Mouse (Mus musculus) liver (tissue): ENCODE measurements at regions not wholly inside any gene's neighbourhood (a gene's known extent, or its start where the extent isn't known, plus 50 kb on each side); places are given as distances from the start of the nearest gene placed in this dataset.
A peak's percentile ranks its signal among the peaks of the same experiment; 100 is the strongest.

Source experiments
- DNase-seq: peaks from one replicate; pipeline ENCODE4 v3.0.0-alpha.2; 2020; ENCODE audit warnings: mixed read lengths

DNA sequence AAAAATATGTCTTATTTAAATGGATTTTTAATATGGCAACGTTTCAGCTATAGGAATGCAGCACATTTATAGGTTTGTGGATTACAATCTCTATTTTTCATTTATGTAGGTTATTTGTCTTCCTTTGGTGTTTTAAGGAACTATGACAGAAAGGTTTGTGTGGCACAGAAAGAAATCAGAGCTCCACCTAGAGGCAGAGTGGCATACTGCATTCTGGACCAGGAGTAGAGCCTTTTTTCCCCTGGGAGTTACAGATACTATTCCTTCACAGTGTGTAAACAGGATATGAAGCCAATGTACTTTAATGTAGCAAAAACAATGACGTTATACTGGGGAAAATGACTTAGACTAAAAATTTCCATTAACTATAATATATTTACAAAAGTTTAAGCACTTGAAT lies 94.9 kb upstream of the St8sia4 start:
- peak; percentile 51 for DNase-seq

DNA sequence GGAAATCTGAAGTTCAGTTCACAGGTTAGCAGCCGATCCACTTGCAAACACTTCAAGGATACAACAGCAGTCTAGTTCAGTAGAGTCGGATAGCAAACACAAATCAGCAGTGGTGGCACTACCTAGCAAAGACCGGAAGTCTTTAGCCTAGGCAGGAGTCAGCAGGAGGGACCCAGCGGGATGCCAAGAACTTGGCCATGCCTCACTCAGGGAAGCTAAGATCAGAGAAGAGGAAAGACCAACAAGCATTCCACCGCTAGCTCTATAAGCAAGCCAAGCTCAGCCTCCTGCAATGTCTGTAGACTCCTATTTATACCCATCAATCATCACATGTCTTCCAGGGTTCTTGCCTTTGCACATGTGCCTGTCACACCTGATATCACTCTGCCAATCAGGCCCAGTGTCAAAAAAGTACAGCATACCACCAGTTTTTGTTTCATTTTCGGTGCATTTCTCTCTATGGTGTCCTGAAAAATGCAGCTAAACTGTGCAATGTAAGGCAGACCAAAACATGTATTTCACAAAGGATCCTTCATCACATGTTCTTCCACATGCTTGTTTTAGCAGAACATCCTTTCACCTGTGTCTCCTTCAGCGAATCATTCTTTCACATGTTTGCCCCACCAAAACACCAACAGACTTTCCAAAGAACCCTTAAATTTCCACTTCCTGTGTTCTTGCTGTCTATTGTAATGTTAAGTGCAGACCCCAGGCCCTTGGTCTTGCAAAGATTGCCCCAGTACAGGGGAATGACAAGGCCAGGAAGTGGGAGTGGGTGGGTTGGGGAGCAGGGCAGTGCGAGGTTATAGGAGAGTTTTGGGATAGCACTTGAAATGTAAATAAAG lies 86.9 kb upstream of the St8sia4 start:
- no peak for DNase-seq

DNA sequence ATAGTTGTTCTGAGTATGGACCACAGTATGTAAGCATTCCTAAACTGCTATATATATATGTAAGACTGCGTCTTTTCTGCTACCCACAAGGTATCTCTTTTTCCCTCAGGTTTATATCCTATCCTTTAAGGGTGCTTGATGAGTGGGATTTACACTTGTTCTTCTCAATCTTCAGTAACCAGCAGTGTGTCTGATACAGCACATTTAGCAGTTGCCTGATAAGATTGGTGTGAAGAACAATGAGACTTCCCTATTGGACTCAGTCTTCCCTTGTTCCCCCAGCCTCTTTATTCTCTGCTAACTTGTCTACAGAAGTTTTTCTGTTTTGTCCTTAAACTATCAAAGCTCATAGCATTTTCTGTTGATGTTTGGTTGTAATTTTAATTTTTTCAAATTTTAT lies 86.1 kb upstream of the St8sia4 start:
- no peak for DNase-seq

DNA sequence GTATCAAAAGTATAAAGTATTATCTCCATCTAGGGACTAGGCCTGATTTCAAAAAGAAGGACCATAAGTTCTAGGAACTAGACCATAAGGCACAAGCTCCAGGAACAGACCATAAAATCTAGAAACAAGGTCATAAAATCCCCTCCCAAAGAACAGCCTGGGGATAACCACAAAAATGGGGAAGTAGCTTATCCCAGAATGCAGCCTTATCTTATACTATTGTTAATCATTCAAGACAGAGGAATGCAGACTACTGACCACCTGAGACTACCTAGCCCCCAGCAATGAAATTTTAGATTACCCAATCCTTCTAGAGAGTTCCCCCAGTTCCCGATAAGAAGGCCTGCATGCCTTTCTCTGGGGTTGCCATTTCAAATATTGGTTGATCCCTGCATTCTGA lies 81.6 kb upstream of the St8sia4 start:
- DNase-seq, result no peak

DNA sequence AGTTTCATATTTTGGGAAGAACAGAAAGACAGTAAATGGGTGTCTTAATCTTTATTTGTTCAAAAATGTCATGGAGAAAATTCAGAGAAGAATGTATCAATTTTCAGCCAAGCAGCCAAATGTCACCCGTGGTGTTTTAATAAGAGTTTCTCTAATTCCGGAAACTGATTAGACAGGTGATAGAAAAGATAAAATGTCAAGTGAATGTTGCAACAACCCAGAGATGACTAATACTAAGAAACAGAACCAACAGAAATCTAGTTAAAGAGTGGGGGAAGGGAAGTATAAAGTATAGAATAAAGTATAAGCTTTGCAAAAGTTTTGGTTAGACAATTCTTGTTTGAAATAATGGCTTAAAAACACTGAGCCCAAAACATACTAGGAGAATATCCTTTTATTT lies 79.9 kb upstream of the St8sia4 start:
- no peak for DNase-seq

DNA sequence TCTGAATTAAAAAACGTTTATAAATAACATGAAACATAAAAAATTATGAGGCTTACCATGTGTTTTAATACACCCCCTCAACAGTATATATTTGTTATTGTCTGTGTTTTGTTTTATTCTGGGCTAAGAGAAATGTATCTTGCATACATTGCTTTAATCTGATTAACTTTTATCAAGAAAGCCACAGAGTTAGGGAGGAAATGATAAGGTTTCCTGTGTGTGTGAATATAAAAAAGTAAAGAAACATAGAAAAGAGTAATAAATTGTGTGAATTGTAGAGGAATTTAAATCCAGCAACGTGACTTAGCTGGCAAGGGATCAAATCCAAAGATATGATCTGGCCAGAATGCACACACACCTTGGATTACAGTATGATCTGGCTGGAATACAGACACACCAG lies 77.1 kb upstream of the St8sia4 start:
- DNase-seq, result no peak

DNA sequence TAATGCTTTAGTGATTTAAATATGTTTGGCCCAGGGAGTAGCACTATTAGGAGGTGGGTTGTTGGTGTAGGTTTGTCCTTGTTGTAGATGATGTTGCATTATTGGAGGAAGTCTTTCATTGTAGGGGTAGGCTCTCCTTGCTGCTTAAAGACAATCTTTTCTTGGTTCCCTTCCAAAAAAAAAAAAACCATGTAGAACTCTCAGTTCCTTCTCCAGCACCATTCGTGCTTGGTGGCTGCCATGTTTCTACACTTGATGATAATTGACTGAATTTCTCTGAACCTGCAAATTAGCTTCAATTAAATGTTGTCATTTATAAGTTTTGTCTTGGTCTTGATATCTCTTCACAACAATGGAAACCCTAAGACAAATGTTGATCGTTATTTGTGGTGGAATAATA lies 76.0 kb upstream of the St8sia4 start:
- no peak for DNase-seq

DNA sequence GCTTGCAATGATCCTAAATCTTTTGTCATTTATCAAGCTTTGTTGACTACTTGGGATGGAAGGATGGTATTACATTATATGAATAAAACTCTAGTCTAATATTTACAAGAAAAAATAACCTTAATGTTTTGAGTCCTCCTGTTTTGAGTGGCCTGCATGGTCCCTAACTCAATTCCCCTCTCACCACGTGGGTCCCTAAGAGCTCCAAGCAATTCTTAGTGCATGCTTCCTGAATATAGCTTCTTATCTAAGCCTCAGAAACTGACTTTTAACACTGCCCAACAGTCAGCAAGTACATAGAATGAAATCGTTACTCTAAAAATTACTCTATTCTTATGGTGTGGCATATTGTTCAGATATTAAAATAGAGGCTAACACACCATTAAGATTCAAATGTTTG lies 52.1 kb upstream of the St8sia4 start:
- no peak for DNase-seq

DNA sequence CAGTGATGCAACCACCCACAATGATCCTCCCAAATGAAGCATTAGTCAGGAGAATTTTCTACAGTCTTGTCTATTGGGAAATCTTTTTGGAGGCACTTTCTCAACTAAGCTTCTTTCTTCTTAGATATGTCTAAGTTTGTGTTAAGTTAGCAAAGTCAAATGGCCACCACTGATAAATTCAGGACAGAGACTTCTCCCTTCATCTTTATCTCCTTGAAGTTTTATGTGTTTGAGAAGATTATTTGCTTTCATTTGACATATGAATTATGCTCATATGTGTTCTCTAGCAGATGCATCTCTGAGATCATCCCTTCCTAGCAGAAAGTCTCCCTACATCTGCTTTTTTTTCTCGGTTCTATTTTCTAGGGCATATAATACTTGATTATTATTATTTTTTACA lies 51.4 kb upstream of the St8sia4 start:
- DNase-seq, result no peak
